Mouse (Mus musculus): ENCODE measurements around the gene Psme1. TPM values are rescaled to one million over a fixed set of nuclear protein-coding genes. Genes with fewer than 3 reads are reported as not detected.
A peak's percentile ranks its signal among the peaks of the same experiment; 100 is the strongest.

Gene Psme1
- total RNA-seq (2021) = 100 to 1,000 TPM; 203 to 361 TPM
- long read RNA-seq, experiment 1, transcript Psme1-210 (12 exons, 882 nt) = minor isoform, 14 of 205 reads
- long read RNA-seq, experiment 1, transcript Psme1-208 (11 exons, 1,112 nt) = major isoform, 156 of 205 reads
- long read RNA-seq, experiment 1, partial matches to known transcripts = 25 of 205 reads
- long read RNA-seq, experiment 1, other reads (novel, unspliced or antisense) = 9 of 205 reads
- long read RNA-seq, experiment 2, transcript Psme1-208 (11 exons, 1,112 nt) = major isoform, 47 of 58 reads
- long read RNA-seq, experiment 2, partial matches to known transcripts = 2 of 58 reads
- long read RNA-seq, experiment 2, other reads (novel, unspliced or antisense) = 8 of 58 reads

GRCm38 (mm10) chr14:55577871-55578667 is at the start of gene Psme1:
Gene Psme1, plus strand, starts transcription at chr14:55578123.
- peak; percentile 88 to 92 for DNase-seq

- DNase-seq = peak; percentile 45 to 72
Measured at GRCm38 (mm10) chr14:55536116-55536745, 41.7 kb upstream of the Psme1 start.

- DNase-seq = peak; percentile 94
Measured at GRCm38 (mm10) chr14:55540067-55540786, 37.7 kb upstream of the Psme1 start, which contains the start of gene Pck2. Gene Pck2, plus strand, starts transcription at chr14:55540266.

- DNase-seq = peak; percentile 83 to 87
Measured at GRCm38 (mm10) chr14:55540787-55541321, 37.1 kb upstream of the Psme1 start.

GRCm38 (mm10) chr14:55542268-55542667 is 35.7 kb upstream of the Psme1 start:
- DNase-seq = no peak

- no peak for DNase-seq
Measured at GRCm38 (mm10) chr14:55544334-55544733, 33.6 kb upstream of the Psme1 start.

- DNase-seq = no peak
Measured at GRCm38 (mm10) chr14:55550191-55550590, 27.7 kb upstream of the Psme1 start.

- DNase-seq = no peak
Measured at GRCm38 (mm10) chr14:55551347-55551746, 26.6 kb upstream of the Psme1 start.

- no peak for DNase-seq
Measured at GRCm38 (mm10) chr14:55551794-55552193, 26.1 kb upstream of the Psme1 start.

- no peak for DNase-seq
Measured at GRCm38 (mm10) chr14:55554635-55555034, 23.3 kb upstream of the Psme1 start.

- DNase-seq = no peak
Measured at GRCm38 (mm10) chr14:55555788-55556187, 22.1 kb upstream of the Psme1 start.

GRCm38 (mm10) chr14:55557003-55557402 is 20.9 kb upstream of the Psme1 start:
- peak; percentile 80 to 88 for DNase-seq

GRCm38 (mm10) chr14:55557587-55557986 is 20.3 kb upstream of the Psme1 start:
- DNase-seq = no peak

- DNase-seq = no peak
Measured at GRCm38 (mm10) chr14:55558740-55559448, 19.0 kb upstream of the Psme1 start.

- DNase-seq = peak; percentile 94
Measured at GRCm38 (mm10) chr14:55559799-55560201, 18.1 kb upstream of the Psme1 start, which contains the start of gene Dcaf11. Gene Dcaf11, plus strand, starts transcription at chr14:55560006.

- peak; percentile 98 for DNase-seq
Measured at GRCm38 (mm10) chr14:55560202-55561073, 17.5 kb upstream of the Psme1 start, which contains the start of gene A730061H03Rik. Gene A730061H03Rik, minus strand, starts transcription at chr14:55560406.

- DNase-seq = no peak
Measured at GRCm38 (mm10) chr14:55561860-55562259, 16.1 kb upstream of the Psme1 start.

GRCm38 (mm10) chr14:55563249-55563648 is 14.7 kb upstream of the Psme1 start:
- no peak for DNase-seq

- DNase-seq = no peak
Measured at GRCm38 (mm10) chr14:55565748-55566147, 12.2 kb upstream of the Psme1 start.

- DNase-seq = no peak
Measured at GRCm38 (mm10) chr14:55567496-55567895, 10.4 kb upstream of the Psme1 start.

Measured in adrenal gland, postnatal 36 days (tissue).